Mouse (Mus musculus) c-Kit-positive CD71-positive TER-119-positive erythroid progenitor cells, embryonic 14.5 days (primary cell): ENCODE results near the gene Fbn1.
A peak's percentile ranks its signal among the peaks of the same experiment; 100 is the strongest.

Source experiments
- DNase-seq: peaks from one replicate; pipeline ENCODE4 v3.0.0-alpha.2; 2013; ENCODE audit warnings: low spot score

Fbn1 gene

DNA sequence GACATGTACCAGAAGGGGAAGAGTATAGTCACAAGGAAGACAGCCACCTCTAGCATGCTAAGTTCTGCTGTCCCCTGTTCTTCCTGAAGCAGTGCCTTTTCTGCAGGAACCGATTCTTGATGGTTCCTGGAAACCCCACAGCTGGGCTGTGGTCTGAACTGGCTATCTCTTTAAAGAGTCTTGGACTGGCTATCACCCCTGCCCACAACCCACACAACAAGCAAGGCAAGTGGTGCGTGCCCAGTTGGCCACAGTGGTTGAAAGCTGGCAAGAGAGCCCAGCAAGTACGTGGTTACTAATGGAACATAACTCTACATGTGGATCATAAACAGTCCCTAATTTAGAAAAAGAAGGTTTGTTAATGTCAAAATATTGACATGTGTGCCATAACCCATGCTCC, 170.6 kb downstream of the Fbn1 start:
- no peak for DNase-seq

- DNase-seq, result no peak
Observed at GRCm38 (mm10) chr2:125335206-125335605, 172.6 kb downstream of the Fbn1 start.

DNA sequence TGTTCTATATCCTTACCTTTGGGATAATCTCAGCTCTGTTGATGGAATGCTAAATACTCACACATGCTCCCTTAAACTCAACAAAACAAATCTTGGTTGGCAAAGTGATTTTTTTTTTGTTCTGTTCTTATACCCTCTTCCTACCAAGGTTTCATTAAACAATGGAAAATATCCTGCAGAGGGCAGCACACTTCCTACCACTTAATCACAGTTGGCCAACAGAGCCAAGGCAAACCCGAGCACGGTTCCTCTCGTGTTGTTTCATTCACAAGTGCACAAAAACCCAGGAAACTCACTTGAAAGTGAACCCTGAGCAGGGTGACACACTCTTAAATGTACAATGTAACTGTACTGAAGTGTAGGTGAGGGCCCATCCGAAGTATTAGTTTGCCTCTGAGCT, 173.6 kb downstream of the Fbn1 start:
- no peak for DNase-seq

- no peak for DNase-seq
Observed at GRCm38 (mm10) chr2:125331581-125331980, 176.2 kb downstream of the Fbn1 start.

- no peak for DNase-seq
Observed at GRCm38 (mm10) chr2:125330506-125330905, 177.3 kb downstream of the Fbn1 start.

DNA sequence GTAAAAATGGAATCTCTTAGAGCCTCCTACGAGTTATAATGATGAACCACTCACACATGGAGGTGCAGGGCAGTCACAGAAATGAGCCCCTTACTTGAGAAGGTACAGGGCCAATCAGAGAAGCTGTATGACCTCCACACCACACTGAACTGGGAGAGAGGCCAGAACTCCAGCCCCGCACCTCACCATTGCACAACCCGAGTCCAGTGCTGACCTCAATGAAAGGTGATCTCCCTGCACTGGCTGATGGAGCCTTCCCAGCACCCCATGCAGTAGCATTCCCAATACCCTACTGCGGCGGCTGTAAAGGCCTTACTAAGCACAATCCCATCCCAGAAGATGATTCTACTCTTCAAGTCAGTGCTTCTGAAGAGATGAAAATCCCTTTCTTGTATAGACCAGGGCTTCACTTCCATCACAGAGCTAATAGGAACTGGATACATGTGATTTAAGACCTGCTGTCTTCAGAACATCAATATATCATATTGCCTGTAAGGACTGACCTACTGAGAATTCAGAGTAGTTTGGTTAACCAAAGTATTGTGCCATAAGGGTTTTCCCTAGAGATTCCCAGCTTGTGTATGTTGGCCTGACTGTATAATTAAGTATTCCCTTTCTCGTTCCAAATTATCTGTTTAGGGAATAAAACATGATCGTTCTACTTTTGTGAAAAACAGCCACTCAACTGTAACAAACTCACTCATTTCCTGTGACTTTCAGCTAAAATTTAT, 182.5 kb downstream of the Fbn1 start:
- DNase-seq, result no peak

DNA sequence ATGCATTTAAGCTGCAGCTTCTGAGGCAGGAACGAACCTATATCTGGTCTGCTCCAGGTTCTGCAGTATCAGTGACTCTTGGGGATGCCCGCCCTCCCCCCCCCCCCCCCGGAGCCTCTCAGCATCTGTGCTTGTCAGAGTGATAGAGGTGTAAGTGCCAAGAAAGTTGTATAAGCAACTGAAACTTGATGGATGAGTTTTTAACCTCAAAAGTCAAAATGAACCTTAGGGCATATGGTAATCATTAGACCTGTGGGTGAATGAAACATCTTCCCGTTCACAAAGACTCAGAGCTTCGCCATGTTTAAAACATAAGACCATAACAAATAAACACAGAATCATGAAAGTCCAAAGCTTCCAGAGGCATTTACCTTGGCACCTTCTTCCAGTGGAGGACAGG, 183.3 kb downstream of the Fbn1 start:
- no peak for DNase-seq

- DNase-seq, result no peak
Observed at GRCm38 (mm10) chr2:125323347-125323746, 184.4 kb downstream of the Fbn1 start.

DNA sequence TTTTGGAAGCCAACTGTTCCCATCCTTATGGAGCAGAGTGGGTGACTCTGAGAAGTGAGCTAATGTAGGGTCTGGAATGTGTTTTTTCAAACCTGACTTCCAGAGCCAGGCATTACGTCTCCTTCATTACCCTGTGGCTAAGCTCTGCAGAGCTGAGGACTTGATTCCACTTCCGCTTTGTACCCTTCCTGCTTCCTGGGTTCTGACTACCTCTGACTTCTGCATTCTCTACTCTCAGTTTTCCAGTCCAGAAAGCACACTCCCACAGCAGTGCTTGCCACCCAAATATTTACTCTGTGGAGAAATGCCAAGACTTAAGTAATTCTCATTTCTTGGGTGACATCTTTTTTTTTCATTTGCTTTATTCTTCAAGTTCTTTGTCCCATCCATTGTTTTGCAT, 185.2 kb downstream of the Fbn1 start:
- DNase-seq, result no peak

DNA sequence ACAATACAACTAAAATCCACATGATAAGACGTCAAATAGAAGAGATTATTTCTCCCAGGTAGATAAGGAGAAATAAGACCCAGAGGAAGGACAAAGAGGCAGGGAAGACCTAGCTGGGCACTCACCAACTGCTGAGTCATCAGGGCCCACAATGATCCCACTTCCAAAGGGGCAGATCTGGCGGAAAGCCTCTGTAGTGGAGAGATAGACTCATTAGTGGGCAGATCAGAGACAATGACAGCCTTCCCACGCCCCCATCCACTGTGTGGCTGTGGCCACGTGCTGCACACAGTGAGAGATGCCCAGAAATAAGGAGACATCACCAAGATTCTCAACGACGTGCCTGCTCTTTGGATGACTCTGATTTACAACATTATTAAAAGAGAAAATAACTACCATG, 186.7 kb downstream of the Fbn1 start:
- no peak for DNase-seq

- no peak for DNase-seq
Observed at GRCm38 (mm10) chr2:125319651-125320050, 188.1 kb downstream of the Fbn1 start.

DNA sequence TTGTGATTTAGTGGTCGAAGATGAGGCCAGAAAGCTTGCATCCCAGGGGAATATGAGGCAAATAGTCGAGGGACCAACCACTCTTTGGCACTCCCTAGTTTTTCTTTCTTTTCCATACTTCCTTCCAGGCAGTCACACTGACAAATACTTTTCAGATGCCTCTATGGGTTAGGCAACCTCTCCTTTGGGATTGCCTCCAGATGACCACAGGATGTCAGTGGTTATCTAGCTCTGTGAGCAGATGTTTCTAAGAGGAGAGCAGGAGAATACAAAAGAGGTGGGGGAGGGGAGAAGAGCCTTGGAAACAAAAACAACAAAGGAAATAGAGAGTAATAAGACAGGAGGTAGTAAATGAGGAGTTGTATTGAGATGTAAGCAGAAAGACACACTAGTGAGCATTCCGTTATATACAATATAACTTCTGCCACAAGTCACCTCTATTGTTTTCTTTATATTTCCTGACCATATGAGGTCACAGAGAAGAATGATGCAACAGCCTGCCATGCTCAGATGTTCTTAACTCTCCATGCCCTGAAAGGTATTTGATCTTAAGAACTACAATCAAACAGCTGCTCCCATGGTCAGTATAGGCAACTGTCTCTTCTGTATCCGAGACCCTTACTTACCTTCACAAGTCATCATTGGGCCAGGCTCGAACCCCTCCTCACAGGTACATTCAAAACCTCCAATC, 189.3 kb downstream of the Fbn1 start:
- DNase-seq, result no peak

- no peak for DNase-seq
Observed at GRCm38 (mm10) chr2:125315203-125315602, 192.6 kb downstream of the Fbn1 start.

GRCm38 (mm10) chr2:125314169-125314925, 193.4 kb downstream of the Fbn1 start:
- DNase-seq, result no peak

DNA sequence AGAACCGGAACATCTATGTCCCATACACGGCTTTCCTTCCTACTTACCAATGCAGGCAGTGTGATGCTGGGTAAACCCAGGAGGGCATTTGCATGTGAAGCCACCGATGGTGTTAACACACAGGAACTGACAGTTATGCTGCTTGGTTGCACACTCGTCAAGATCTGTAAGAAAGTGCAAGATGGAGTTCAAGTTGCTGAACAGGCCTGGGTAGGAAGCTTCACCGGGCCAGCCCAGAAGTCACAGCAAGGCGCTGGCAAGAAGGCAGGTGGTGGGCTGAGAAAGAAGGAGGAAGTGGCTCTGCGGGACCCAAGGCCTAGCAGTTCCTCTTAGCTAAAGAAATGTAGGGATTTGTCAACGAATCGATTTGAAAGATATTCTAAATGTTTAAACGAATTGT, 198.1 kb downstream of the Fbn1 start:
- DNase-seq, result no peak

DNA sequence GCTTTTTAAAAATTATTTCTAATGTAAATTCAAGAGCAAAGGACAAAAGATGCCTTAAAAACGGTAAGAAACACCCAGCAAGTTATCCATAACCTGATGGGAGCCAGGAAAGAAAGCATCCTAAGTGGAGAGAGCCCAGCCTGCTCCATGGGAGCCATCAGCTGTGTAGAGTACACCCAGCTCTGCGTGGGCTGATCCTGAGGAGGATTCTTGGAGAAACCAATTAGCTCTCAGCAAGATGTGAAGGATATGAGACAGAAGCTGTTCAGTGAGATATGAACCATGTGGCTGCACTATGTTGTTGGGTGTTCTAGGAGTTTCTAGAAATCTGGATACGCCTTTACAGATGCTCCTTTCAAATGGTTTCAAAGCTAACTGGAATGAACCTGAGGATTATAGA, 202.1 kb downstream of the Fbn1 start:
- DNase-seq, result no peak

DNA sequence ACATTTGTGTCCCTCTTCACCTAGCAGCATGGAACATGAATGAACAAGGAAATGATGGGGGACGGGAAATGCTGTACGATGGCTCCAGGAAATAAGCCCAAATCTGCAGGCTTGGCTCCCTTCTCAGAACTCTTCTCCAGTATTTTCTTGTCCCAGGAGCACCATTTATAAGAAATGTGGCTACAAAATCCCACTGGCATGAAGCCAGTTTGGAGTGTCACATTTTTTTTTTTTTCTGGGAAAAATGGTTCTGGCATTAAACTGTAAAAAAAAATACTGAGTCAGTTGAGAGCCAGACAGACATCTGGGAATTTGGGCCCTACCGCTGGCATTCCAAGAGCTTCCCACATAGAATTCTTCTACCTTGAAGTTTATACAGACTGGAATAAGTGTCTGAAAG, 203.0 kb downstream of the Fbn1 start:
- no peak for DNase-seq

- peak; percentile 4 for DNase-seq
Observed at GRCm38 (mm10) chr2:125303764-125304384, 203.9 kb downstream of the Fbn1 start.

DNA sequence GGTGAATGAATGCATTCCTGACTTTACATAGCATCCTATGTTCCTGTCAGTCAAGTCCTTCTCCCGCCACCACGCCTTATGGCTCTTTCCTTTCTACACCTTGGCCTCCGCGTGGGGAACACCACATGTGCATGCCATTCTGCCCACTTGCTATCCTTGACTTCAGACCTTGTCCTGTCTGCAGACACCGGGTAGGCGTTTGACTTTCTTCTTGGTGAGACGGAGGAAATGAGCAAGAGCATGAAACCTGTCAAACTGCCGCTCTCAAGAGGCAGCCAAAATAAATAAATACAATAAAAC, 205.2 kb downstream of the Fbn1 start:
- DNase-seq, result no peak

DNA sequence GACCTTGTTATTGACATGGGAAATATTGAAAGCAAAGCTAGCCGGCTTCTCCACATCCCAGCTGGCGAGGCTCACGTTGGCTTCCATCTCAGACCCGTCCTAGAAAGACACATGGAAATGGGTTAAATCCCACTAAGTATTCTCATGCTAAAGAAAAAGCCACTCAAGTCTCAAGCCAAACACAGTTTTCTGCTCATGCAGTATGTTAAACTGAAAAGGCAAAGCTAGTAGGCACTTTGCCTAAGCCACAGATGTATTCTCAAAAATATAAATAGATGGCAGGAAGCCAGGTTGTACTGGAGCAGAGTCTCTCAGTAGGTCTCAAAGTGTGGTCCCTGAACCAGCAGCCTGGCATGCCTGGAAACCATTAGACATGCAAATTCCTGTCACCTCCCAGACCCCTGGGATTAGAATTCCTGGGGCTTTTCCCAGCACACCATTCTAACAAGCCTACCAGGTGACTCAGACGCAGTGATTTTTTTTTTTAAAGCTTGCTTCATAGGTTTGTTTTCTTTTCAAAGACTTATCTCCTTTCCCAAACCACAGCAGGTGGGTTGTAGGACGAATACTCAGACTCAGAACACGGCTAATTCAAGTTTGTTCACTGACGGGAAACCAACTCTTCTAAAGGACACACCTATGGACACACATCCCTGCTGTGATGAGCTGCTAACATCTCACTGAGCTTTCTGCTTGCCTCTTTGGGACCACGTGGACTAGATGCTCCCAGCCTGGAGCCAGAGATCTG, 205.7 kb downstream of the Fbn1 start:
- DNase-seq, result no peak

GRCm38 (mm10) chr2:125298841-125299240, 209.0 kb downstream of the Fbn1 start:
- no peak for DNase-seq

DNA sequence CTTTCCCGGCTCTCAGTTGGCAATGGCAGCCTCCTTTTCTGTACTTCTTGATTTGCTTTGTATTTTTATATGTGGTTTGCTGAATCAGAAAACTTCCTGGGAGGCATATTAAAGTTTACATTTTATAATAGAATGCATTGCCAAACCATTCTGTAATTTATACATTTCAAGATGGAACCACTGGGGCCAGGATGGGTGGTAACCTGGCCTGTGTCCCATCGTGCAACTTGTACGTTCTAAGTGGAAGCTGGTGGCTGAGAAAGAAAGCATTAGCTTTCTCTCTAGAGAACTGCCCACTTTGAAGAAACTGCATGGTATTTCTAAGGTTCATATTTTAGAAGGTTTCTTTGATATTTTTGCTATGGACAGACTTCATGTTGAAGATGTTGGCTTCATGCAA, 212.3 kb downstream of the Fbn1 start:
- no peak for DNase-seq
